Mouse (Mus musculus) thymus, adult 2 months (tissue): ENCODE measurements around the gene Gm10300.

ENCODE experiments used
- CTCF ChIP-seq: fragments of 200-500 bp; IDR thresholded peaks from 2 replicates; pipeline ENCODE4 v1.5.1; 2012; ENCODE audit warnings: mild to moderate bottlenecking, control low read depth, low read length, moderate library complexity, borderline replicate concordance; ENCODE audit not compliant: control insufficient read depth, poor library complexity, insufficient read depth; ENCODE audit errors: extremely low read depth
- POLR2A ChIP-seq: fragments of 200-500 bp; IDR thresholded peaks from 2 replicates; pipeline ENCODE4 v1.6.1; 2012; ENCODE audit warnings: mild to moderate bottlenecking, low read length, control low read depth, moderate library complexity; ENCODE audit not compliant: control insufficient read depth, poor library complexity, insufficient read depth; ENCODE audit errors: extremely low read depth

- no peak for TF ChIP-seq CTCF
- TF ChIP-seq POLR2A = no peak
Observed at GRCm38 (mm10) chr4:132067938-132068235, 6.6 kb upstream of the Gm10300 start.
